Mouse (Mus musculus): ENCODE measurements around the gene 4930452B06Rik.

The 4930452B06Rik gene

DNA sequence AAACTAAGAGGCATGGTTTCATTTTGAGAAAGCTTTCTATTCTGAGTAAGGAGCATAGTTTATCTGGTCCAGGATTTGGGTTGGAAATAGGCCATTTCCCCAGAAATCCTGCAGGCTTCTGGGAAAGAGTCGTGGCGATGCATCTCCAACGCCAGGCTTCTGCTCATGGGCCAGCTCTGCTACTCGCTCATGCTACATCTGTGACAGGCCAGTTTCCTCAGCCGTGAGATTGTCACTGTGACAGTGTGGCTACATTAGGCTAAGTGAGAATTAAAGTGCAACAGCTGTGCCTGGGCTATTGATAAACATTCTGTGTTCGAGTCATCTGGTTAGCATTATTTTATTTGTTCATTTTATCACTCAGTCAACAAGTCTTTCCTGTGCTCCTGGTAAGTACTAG is 140.8 kb downstream of the 4930452B06Rik start:
- no peak for DNase-seq (ENCODE audit: low read depth, low spot score)

DNA sequence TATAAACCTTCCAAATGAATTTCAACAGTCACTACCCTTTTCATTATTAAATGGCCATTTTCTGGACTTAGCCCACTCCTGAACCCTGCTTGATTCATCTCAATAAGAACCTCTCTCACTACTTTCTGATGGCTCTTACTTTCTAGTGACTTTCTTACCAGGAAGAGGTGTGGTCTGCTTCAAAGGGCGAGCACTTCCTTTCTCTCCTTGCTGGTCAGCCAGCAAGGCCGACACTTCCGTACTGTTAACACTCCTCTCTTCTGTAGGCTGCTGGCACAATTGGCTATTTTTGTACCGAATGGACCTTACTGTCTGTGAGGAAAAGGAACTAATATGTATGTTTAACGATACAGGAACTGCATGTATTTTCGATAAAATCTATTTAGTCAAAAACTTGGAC is 148.4 kb downstream of the 4930452B06Rik start:
- DNase-seq (ENCODE audit: low read depth, low spot score): no peak

DNA sequence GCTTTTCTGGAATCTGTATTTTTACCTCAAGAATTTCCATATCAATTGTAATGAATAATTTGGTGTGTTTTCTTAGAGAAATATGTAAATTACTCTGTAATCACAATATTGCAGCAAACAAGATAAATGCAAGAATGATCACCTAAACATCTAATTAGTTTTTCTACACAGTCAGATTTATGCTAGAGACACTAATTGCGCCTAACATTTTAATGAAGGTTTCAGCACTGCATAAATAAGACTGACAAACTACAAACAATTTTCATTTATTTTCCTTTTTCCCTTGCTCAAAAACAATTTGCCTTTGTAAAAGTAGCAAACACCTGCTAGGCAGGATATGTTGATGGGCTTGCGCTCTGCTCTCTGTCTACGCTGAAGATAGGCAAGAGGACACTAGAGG is 152.0 kb downstream of the 4930452B06Rik start:
- DNase-seq (ENCODE audit: low read depth, low spot score): no peak

DNA sequence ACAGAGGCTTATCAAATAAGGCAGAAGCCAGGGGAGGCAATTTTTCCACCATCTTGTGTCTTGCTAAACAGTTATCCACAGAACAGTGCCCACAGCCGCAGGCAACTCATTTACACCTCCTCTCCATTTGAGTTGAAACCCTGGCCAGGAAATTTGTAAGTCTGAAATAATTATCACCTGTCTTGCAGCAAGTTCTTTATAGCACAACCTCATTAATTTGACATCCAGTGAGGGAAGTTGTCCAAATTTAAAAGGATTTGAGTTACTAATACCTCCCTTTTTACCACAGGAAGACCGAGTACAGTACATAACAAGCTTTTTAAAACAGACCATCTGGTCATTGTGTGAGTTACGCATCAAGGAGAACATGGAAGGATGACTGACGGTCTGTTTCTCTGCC is 154.8 kb downstream of the 4930452B06Rik start:
- peak; percentile 27 for DNase-seq (ENCODE audit: low read depth, low spot score)

DNA sequence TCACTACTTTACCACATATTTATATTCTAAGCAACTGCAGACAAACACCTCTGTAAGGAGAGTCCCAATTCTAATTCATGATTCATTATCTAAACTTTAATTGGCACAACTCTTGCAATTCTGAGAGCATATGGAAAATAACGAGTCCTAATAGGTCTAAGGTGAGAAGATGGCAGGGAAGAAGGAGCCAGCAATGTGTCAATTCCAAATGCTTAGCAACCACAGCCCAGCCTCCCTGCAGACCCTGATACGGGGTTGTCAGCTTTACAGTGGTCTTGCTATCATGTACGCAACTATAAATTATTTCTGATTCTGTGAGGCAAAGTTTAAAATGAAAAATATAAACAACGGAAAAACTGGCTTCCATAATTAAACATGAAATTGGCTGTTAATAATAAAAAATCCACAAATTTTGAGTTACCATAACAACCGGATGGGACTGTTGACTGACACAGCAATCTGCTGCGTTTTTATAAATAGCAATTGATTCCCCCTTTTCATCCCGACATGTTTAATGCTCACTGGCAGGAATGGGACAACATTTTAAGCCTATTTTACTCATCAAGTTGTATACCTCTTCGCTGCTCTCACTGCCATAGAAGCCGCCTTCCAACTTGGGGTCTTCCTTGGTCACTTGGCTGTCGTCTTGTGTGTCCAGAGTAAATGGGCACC is 155.6 kb downstream of the 4930452B06Rik start:
- no peak for DNase-seq (ENCODE audit: low read depth, low spot score)

DNA sequence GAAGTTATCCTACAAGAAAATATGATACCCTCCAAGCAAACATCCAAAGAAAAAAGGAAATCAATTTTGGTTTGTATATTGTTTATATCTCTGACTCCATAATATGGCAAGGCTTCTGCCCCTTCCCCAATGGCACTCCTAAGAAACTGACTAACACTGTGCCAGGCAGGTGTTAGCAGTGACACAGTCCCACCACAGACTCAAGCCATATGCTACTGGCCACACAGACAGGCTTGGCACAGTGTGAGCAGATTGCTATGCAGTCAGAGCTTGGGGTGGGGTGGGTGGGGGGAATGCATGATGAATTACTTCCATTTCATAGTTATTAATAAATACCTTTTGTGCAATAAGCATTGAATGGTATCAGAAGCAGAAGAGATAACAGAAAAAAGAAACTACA is 157.4 kb downstream of the 4930452B06Rik start:
- no peak for DNase-seq (ENCODE audit: low read depth, low spot score)

- no peak for DNase-seq (ENCODE audit: low read depth, low spot score)
Measured at GRCm38 (mm10) chr14:8504206-8504605, 161.8 kb downstream of the 4930452B06Rik start.

- no peak for DNase-seq (ENCODE audit: low read depth, low spot score)
Measured at GRCm38 (mm10) chr14:8503345-8503744, 162.7 kb downstream of the 4930452B06Rik start.

DNA sequence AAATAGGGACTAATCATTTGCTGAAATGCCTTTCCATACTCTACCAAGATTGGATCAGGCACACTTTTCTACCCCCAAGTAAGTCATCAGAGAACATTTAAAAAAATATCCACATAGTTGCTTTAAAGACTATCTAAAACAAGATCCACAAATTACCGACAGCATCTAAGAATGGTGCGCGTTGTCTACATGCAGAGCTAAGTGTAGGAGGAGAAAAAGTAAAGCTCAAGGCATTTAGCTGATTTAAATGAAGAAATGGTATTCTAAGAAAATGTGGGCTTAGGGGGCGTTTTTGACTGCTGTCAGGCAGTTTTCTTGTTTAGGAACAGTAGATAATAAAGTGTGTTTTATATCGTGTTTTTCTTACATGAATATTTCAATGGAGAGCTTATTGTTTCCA is 163.5 kb downstream of the 4930452B06Rik start:
- DNase-seq (ENCODE audit: low read depth, low spot score): no peak

DNA sequence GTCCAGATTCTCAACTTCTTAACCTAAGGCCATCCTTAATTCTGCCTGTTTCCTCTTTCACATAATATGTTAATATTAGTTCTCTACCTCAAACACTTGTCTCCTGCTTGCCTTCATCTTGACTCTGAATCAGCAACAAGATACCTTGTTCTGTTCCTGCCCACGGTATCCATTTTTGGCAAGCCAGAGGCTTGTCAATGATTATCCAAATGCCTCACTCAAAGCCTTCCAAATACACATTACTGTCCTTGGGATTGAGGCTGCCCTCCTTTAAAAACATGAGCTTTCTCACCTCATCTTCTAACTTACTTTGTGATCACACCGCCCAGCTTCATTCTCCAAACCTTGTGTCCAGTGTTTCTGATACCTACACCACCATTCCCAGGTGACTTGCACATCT is 170.3 kb downstream of the 4930452B06Rik start:
- DNase-seq (ENCODE audit: low read depth, low spot score): no peak

- no peak for DNase-seq (ENCODE audit: low read depth, low spot score)
Measured at GRCm38 (mm10) chr14:8494952-8495351, 171.1 kb downstream of the 4930452B06Rik start.

GRCm38 (mm10) chr14:8494260-8494659 is 171.8 kb downstream of the 4930452B06Rik start:
- DNase-seq (ENCODE audit: low read depth, low spot score): no peak

DNA sequence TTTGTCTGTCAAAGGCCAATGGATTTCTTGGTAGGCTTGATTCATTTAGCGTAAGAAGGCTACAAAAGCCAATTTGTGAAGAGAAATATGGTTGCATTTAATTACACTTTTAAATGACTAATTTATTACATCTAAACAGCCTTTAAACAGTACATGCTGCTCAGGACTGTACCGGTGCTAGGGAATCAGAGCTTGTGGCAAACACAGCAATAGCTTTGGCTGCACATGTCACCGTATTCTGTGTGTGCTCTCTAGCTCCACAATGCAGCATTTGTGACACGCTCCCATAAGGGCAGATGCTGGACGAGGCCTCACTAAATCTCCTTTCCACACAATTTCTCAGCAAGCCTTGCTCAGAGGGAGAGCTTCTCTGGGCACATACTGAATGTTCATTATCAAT is 187.9 kb downstream of the 4930452B06Rik start:
- no peak for DNase-seq (ENCODE audit: low read depth, low spot score)

- DNase-seq (ENCODE audit: low read depth, low spot score): no peak
Measured at GRCm38 (mm10) chr14:8477348-8477747, 188.7 kb downstream of the 4930452B06Rik start.

DNA sequence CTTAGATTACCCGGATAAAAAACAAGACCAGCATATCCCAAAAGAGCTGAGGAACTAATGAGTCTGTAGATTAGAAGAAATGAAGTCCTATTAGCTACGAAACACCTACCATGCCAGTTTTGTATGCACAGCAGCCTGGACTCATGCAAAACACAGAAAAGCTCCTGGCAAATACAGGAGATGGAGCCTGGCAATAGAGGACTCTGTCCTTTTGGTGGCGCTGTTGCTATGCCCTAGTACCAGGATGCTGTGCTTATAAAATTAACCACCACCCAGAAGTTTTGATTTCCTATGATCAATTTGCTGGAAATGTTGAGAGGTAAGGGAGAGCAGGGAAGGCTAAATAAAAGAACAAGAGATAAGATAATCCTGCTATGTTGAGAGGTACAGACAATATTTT is 189.4 kb downstream of the 4930452B06Rik start:
- DNase-seq (ENCODE audit: low read depth, low spot score): peak; percentile 38

GRCm38 (mm10) chr14:8475851-8476250 is 190.2 kb downstream of the 4930452B06Rik start:
- DNase-seq (ENCODE audit: low read depth, low spot score): no peak

- DNase-seq (ENCODE audit: low read depth, low spot score): no peak
Measured at GRCm38 (mm10) chr14:8472884-8473283, 193.2 kb downstream of the 4930452B06Rik start.

GRCm38 (mm10) chr14:8464401-8465154 is 201.5 kb downstream of the 4930452B06Rik start:
- no peak for DNase-seq (ENCODE audit: low read depth, low spot score)

- DNase-seq (ENCODE audit: low read depth, low spot score): no peak
Measured at GRCm38 (mm10) chr14:8462973-8463372, 203.1 kb downstream of the 4930452B06Rik start.

DNA sequence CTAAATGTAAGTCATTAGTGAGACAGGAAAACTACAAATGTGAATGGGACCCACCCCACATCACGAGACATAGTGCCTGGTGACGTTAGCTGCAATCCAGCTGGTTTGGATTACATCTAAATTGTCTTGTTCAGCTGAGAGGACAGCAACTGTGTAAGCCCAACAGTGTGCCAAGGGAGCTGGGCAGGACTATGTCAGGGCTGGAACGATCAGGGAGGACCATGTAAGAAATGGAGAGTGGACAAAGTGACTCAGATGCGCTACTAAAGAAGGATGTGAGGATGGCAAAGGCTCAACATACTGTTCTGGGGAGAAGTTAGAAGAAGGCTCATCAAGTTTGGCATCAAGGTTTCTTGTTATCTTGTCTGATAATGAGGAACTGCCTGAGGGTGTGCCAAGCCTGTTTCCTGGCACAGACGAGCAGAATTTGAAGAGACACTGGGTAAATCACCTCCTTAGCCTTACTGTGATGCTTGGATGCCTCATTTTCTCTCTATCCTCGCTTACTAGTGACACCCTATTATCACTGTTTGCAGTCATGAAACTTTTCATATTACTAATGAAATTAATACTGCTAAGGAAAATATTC is 203.6 kb downstream of the 4930452B06Rik start:
- DNase-seq (ENCODE audit: low read depth, low spot score): no peak

DNA sequence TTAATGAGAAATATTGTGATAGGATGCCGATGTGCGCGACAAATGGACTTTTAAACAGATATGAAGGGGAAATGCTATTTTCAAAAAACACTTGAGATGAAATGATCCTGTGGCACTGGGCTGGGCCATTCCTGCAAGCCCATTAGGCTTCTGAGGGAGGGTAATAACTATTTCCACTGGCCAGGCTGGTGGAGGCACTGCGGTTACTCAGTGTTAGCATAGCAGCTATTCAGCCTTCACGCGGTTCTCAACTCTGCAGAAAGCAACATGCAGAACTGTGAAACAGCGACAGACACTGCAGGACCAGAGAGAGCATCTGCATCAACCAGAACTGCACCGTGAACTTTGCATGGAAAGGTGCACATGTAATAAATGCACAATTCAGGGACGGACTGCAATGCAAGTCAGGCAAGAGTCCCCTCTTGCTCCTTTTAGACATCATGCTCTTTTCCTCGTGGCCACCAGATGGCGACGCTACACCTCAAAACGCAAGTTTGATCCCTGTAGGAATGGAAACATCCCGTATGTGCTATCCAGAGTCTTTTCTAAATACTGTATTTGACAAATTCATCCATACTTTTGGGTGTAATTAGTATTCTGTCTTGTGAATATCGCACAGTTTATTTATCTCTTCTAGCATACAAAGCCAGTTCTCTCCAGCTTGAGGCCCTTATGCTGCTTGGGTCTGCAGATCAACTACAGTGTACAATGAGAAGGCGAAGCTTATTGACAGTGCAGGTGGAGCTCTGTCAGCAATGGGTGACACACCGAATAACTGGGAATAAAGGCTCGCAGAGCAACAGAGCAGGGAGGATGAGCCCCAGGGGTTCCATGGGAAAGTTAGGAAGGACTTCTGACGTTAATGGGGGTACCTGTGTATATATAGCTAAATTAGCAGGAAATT is 205.6 kb downstream of the 4930452B06Rik start:
- peak; percentile 78 for DNase-seq (ENCODE audit: low read depth, low spot score)

- DNase-seq (ENCODE audit: low read depth, low spot score): no peak
Measured at GRCm38 (mm10) chr14:8459759-8460158, 206.3 kb downstream of the 4930452B06Rik start.
